Mouse (Mus musculus): ENCODE data around the gene Prr5.

Gene Prr5

DNA sequence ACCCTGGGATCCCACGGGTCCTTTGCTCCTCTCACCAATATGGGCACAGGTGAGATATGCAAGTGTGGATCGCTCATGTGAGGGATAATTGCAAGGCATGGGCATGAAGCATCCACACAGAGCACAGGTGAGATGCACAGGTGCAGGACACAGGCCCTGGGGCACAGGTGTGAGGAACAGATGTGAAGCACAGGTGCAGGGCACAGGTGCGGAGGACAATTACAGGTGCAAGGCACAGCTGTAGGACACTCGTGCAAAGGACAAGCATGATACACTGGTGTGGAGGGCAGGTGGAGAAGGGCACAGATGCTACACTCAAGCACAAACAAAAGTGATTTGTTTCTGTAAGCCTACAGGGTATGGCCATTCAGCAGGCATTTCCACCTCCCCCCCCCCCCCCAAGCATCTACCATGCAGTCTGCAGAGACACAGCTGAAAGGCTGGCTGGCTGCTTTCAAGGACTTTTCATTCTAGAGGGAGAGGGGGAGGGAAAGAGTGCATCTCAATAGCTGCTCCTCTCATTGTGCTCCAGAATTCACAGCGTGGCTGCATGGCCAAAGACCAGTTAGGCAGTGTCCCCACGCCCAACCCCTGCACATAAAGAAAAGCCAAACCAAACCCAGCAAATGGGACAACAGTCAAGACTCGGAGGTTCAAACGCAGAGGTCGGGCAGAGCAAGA, 11.9 kb upstream of the Prr5 start:
- no peak for DNase-seq (ENCODE audit: low read depth, low spot score)

DNA sequence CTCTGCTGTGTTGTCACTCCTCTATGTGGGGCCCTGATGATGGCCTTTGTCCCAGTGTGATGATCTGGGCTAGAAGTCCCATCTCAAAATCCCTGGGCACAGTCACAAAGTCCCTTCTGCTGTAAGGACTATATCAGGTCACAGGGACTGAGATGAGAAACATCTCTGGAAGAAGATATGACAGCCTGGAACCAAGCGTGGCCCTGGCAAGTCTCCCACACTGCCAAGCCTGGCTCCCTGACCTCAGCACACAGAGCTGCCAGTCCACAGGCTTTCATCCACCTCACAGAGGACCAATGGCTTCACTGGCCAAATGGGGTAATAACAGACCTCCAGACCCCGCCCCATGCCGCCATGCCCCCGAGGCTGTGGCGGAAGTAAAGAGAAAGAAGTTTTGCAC, 10.8 kb upstream of the Prr5 start:
- DNase-seq (ENCODE audit: low read depth, low spot score), result no peak

DNA sequence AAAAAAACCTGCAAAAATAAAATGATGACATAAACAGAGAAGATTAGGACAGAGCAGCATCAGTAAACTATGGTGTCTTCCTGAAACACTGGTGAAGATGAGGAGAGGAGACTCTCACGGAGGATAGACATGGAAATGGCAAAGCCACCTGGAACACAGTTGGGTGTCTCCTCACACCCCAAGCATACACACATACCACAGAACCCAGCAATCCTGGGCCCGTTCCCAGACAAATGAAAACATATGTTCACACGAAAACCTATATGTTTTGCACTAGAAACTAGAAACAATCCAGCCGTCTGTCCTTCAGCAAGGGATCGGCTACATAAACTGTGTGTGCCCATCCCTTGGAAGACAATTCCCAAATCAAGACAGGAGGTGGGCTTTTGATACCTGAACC, 9.6 kb upstream of the Prr5 start:
- DNase-seq (ENCODE audit: low read depth, low spot score), result no peak

DNA sequence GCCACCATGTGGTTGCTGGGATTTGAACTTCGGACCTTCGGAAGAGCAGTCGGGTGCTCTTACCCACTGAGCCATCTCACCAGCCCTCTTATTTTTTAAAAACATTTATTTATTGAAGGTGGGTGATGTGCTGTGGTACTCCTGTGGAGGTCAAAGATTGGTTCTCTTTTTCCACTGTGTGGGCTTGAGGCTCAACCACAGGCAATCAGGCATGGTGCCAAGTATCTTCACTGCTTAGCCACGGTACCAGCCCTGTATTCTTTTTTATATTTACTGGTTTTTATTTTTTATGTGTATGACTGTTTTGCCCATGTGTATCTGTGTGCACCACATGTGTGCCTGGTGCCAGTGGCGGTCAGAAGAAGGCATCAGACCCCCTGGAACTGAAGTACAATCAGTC, 8.1 kb upstream of the Prr5 start:
- DNase-seq (ENCODE audit: low read depth, low spot score), result no peak

DNA sequence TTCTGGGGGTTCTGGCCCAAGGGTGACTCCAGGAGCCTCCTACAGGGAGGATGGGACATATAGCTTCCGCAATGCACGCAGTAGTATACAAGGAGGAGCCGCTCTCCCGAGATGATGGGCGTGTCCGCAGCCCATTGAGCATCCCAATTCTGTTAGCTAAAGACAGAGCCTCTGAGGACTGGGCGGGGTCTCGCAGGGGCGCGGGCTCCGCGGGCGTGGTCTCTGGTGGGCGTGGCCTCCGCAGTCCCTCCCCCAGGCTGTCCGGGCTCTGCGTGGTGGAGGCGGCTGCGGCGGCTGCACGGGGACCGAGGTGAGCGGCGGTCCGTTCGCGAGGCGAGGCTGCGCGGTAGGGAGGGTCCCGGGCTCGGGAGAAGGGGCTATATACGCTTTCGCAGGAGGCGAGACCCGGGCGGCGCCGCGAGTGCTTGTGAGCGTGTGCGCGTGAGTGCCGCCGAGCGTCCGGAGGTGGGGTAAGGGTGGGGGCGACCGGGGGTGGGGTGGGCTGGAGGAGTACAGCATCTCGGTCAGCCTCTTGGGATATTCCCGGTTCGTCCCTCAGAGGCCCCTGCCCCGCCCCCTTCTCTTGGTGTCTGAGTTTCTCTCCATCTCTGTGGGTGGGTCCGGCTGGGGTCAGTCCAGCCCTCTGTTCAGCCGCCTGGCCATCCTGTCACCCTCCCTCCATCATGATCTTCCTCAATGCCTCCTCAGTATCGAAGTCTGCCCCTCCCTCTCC, 6.3 kb upstream of the Prr5 start:
- peak; percentile 57 for DNase-seq (ENCODE audit: low read depth, low spot score)

DNA sequence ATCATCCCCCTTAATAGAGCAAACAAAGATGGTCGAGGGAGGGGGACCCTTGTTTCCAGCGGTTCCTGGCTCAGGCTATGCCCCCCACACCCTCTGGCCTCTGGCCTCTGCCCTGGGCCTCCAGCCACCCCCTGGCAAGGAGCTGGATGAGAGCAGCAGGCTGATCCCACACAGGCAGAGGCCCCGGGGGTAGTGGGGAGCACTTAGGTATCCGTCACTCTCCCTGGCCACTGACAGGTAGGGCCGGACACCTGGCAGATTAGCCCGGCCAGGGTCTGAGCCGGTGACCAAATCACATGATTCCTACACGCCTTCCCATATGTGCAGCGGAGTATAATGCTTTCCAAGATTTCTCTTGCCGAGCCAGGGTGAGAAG, 5.7 kb upstream of the Prr5 start:
- no peak for DNase-seq (ENCODE audit: low read depth, low spot score)

DNA sequence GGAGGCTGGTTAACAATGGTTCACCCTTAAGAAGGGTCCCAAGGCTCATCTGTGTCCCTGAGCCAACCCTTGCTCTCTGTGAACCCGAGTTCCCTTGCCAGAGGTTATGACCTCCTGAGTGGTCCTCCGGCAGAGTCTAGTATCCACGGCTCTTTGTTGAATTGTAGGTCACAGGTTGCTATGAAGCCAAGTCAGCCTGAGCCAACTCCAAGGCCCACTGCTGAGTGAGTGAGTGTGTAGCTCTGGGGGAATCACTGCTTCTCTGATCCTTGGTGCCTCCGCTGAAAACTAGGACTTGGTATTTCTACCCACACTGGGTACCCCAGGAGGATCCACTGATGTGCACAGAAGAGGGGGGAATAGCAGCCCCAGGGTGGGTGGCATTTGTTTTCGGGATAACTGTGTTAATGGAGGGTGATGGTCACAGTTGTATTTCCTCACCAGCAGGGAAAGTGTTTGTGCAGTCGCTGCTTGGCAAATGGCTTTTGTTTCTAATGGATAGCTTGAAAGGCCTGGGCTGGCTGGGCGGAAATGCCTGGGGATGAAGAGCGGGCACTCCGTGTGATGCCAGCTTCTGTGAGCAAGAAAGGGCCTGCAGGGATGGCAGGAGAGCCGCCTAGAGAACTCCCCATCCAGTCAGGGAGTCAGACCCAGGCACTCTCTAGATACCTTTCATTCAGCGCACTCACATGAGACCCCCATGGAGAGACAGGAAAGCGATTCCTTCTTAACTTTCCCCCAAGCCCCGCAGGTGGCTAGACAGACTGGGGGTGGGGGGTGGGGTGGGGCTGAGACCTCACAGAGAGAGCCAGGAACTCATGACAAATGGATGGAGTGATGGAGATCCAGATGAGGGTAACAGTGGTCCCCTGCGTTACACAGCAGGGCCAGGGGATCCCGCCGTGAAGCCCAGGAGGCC, 4.6 kb upstream of the Prr5 start:
- DNase-seq (ENCODE audit: low read depth, low spot score), result no peak

DNA sequence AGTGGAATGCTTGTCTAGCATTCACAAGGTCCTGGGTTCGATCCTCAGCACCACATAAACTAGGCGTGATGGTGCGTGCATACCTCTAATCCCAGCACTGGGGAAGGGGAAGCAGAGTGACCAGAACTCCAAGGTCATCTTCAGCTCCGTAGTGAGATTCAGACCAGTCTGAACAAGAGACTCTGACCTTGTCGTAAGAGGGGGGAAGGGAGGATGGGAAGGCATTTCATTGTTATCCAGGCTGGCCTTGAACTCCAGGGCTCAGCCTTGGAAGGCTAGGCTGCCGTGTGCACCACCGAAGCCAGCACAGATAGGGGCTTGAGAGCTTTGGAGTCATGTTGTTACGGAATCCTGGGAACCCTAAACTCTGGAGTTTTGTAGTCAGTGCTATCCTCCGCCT, 3.8 kb upstream of the Prr5 start:
- no peak for DNase-seq (ENCODE audit: low read depth, low spot score)

DNA sequence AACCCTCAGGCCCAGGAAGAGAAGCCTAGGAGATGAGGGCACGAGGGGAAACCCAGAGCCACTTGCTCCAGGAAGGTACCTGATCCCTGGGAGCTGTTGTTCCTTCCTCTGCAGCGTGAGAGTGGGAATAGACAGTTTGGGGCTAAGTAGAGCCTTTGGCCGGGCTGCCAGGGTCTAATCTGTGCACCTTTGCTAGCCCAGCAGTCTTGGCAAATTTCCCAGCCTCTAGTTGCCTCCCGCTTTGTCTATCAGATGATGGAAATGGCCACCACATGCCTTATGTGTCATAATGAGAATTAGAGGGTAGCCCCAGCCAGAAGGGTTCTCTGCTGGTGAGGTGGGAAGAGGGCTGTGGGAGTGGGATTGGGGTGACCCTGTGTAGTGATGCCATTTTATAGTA, 3.4 kb upstream of the Prr5 start:
- no peak for DNase-seq (ENCODE audit: low read depth, low spot score)

DNA sequence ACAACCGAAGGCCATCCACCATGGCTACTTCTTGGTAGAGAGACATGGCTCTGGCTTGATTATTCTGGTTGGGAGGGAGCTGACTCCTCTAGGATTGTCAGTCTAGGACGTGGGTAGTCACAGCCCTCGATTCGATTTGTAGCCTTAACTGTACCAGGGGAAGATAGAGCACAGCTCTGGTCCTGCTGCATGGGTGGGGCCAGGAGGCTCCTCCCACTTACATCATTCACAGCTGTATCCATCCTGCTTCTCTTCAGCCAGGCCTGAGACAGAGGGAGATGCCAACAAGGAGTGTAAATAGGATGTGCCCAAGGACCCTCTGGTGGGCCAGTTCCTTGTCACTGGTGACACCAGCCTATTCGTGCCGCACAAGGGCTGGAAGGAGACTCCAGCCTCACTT, 1.8 kb upstream of the Prr5 start:
- DNase-seq (ENCODE audit: low read depth, low spot score), result no peak

DNA sequence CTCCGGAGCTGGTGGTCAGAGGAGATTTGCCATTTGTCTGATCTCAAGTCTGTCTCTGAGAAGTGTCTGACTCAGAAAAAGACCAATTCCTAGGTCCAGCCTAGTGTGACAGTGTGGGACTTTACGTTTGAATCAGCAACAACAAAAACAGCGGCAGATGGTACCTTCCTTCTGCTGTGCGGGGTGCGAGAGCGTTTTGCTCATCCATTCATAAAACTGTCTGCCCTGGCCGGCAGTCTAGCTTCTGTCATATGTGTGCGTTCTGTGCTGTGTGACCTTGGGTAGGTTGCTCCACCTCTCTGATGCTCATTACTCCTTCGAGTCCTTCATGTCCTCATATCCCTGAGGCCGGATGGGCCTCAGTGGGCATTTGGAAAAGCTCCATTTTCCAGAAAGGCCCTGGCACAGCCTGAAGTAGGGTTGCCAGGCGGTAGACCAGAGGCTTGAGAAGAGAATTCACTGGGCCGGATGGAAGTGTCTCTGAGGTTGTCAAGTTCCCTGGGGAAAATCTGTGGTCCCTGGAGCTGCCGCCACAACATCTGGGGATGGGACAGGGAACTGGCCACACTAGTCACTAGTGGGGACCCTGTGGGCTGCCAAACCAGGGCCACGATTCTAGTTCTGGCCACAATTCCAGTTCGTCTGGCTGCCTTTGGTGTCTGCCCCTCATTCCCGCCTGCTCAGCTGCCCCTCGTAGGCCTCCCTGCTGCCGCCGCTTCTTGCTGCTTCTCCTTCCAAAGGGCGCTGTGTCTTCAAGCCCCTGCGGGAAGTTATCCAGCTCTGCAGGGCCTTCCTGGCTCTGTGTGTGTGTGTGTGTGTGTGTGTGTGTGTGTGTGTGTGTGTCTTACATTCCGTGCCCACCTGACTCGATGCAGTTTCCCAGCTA, 594 bp downstream of the Prr5 start:
- DNase-seq (ENCODE audit: low read depth, low spot score), result no peak

DNA sequence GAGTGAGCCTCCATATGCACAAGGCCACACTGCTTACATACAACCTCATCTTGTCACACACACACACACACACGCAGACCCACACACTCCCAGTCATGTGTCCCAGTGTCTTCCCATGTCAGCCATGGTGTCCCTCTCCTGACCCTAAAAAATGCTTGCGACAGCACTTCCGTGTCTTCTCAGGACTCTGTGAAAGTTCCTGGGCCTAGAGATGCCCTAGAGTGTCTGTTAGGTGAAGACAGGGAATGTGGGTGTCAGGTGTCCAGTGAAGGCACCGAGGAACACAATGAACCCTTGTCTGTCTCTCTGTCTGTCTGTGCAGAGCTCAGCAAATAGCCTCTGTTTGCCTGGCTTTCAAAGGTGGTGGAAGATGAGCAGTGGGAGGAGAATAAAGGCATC, 1.2 kb downstream of the Prr5 start:
- DNase-seq (ENCODE audit: low read depth, low spot score), result no peak

DNA sequence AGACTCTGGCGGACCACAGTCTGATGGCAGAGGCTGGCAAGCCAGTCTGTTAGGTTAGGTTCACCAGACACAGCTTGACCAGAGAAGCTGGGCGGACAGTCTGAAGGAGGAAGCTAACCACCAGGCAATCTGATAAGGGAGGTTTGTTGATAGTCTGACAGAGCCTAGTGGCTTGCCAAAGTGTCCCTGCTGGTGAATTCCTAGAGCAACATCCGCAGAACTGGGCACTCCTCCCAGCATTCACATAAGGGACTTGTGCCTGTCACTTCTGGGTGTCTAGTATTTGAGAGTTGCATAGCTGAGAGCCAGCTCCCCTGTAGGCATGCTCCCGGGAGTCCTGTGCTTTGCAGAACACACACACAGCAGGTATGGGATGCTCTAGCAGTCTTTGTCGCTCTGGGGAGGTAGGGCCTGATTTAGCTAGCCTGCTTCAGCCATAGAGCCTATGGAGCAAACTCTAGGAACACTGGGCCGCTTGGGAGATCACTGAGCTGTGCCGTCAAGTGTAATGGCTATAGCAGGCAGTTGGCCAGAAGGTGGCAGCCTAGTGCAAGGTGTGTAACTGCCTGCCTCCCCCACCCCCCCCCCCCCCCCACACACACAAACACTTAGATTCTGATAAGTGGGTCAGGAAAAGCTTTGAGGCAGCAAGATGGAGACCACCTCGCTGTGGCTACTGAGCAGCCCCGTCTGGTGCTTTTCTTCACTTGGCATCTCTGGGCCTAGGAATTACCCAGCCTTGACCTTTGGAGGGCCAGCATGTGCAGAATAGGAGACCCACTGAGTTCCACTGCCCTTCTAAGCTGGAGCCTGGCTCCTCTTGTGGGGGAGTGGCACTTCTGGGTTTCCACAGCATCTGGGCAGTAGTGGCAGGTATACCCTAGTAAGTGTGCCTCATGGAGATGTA, 2.2 kb downstream of the Prr5 start:
- DNase-seq (ENCODE audit: low read depth, low spot score), result no peak

DNA sequence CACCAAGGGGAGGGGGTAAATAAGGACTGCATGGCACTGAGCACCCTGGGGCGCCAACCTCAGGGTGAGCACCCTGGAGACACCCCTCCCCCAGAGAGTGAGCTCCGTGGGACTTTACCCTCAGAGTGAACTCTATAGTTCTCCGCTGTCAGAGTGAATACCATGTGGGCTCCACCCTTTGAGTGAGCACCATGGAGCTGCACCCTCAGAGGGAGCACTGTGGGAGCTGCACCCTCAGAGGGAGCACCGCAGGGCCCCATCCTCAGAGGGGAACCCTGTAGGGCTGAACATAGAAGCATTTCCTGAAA, 2.8 kb downstream of the Prr5 start:
- no peak for DNase-seq (ENCODE audit: low read depth, low spot score)

DNA sequence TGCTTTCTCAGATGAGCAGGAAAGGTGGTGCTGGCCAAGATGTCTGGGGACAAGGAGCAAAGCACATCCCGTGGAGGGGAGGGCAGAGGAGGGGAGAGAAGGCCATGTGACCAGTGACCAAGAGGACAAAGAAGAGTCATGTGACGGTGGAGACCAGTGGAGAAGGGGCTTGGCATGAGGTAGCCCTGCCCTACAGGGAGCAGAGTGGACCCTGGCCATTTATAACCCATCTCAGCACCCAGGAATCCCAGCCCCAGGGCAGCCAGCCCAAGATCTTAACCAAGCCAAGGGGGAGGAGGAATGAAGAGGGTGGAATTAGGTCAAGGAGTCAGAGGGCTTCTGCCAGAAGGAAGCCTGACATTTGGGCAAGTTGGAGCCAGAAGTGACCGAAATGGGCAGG, 3.2 kb downstream of the Prr5 start:
- DNase-seq (ENCODE audit: low read depth, low spot score), result no peak

DNA sequence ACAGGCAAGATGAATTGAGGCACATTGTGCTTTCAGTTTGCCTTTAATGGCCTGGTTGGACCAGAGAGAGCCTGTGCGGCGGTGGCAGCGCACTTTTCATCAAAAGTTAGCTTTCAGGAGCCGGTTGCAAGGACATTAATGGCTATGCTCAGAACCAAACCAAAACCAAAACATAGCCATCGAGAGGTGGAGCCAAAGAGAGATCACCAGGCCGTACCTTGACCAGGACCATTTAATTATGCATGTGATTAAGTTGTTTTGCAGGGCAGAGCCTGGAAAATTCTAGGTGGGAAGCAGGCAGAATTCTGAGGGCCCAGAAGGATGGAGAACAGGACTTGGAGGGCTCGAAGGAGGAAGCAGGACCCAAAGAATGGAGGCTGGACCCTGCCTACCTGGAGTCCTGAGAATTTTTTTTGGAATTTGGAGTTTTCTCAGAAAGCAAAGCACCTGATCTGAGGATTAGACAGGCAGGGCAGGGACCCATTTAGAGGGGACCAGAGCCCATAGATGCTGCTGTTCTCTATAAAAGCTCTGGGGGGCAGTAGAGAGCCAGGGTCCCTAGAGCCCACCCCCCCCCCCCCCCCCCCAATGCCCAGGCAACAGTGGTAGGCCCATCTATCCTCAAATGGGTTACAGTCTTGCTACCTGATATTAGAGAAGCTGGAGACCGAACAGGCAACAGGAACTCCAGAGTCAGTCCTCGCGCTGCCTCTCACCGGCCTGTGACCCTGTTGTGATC, 5.1 kb downstream of the Prr5 start:
- DNase-seq (ENCODE audit: low read depth, low spot score), result no peak

DNA sequence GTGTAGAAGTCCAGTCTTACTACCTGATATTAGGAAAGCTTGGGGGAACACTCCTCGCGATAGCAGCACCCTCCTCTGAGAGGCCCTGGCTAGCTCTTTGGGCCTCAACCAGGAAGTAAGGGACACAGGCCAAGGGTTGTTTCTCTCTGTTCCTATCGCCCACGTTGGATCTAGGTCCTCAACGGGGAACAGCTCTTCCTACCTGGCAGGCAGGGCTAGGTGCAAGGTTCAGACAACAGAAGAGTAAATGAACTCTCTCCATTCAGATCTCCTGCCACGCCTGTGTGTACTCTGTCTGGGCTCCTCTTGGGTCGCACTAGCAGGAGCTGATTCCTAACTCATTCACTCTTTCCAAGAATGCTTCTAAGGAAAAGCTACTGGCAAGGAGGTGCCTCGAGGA, 5.9 kb downstream of the Prr5 start:
- no peak for DNase-seq (ENCODE audit: low read depth, low spot score)

DNA sequence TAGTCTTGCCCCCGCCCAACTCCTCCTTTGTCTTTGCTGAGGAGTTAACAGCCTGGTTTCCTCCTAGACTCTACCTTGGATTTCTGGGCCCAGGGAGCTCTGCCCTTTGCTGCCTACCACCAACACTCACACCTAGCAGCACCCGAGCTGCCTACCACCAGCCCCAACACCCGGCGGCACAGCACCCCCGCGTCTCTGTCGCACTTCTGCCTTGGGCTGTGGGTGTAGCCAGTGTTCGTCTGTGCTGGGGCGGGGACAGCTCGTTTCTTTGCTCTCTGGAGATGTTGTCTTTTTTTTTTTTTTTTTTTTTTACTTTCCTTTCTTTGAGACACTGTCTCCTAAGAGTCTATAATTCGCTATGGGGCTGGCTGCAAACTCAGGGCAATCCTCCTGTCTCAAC, 8.5 kb downstream of the Prr5 start:
- DNase-seq (ENCODE audit: low read depth, low spot score), result no peak

DNA sequence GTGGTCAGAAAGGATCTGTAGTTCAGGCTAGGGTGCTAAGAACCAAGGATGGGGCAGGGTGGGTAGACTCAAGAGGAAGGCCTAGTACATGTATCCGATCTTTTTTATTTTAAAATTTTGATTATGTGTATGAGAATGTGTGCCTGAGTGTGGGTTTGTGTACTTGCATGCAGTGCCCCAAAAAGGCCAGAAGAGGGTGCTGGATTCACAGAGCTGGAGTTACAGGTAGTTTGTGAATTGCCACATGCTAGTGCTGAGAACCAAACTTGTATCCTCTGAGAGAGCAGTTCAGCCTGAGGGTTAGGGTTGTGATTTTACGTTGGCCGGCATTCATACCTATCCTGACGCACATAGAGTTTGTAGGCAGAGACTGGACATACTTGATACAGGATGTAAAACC, 9.7 kb downstream of the Prr5 start:
- DNase-seq (ENCODE audit: low read depth, low spot score), result no peak

DNA sequence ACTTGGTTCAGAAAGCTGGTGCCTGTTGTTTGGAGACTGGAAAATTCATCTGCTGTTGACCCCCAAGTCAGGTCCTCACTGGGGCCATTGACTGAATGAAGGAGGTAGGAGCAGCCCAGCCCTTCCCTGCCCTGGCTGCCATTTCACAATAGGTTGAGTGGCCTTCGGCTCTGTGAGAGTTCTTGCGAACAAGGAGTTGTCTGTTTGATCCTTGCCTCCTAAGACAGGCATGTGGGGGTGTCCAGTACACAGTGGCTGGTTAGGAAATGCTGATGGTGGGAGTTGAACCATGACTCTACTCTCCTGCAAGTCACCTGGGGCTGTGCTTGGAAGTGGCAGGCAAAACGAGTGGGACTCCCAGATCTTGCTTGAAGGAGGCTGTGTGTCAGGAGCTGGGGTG, 10.4 kb downstream of the Prr5 start:
- DNase-seq (ENCODE audit: low read depth, low spot score), result no peak
